Mouse (Mus musculus): ENCODE measurements around the gene Mrpl49. TPM values are rescaled to one million over a fixed set of nuclear protein-coding genes. Genes with fewer than 3 reads are reported as not detected.
"Not testable (repeated sequence)": the region's sequence is repeated elsewhere in the genome, so short reads cannot be mapped to it uniquely, and the experiment has no call there.

Gene Mrpl49
- polyA plus RNA-seq, 1 experiment, result 52.5 TPM

GRCm38 (mm10) chr19:6047899-6048166 lies 9.8 kb downstream of the Mrpl49 start:
- TF ChIP-seq CTCF (IDR thresholded peaks at IDR 0.05; ENCODE audit: control insufficient read depth, insufficient read depth, low read length) (no peak), POLR2A (IDR thresholded peaks at IDR 0.05; ENCODE audit: borderline replicate concordance, control insufficient read depth, low read depth, low read length) (no peak)
- Histone ChIP-seq H3K4me1 (ENCODE audit: control insufficient read depth, insufficient read depth, low read length) (peaks cover 8% of the 10 kb centered on the region), H3K27ac (ENCODE audit: control insufficient read depth, insufficient read depth, low read depth, low read length, poor library complexity) (peak overlapping the region; percentile 99), H3K4me3 (replicated peaks; ENCODE audit: control insufficient read depth, low read depth, low read length) (peak overlapping the region; percentile 78)
- WGBS, result 76% methylated on average over 8 of the region's 8 CpGs

- TF ChIP-seq POLR2A (IDR thresholded peaks at IDR 0.05; ENCODE audit: borderline replicate concordance, control insufficient read depth, low read depth, low read length) (no peak), CTCF (IDR thresholded peaks at IDR 0.05; ENCODE audit: control insufficient read depth, insufficient read depth, low read length) (no peak)
- peaks cover 8% of the 10 kb centered on the region for H3K4me1 ChIP-seq (ENCODE audit: control insufficient read depth, insufficient read depth, low read length)
- H3K4me3 ChIP-seq (replicated peaks; ENCODE audit: control insufficient read depth, low read depth, low read length), result peak overlapping the region; percentile 78
Observed at GRCm38 (mm10) chr19:6047154-6047898, 10.3 kb downstream of the Mrpl49 start.

GRCm38 (mm10) chr19:6046294-6047153 lies 11.1 kb downstream of the Mrpl49 start, which contains the start of gene Syvn1:
Gene Syvn1, plus strand, starts transcription at chr19:6046576.
- TF ChIP-seq CTCF (IDR thresholded peaks at IDR 0.05; ENCODE audit: control insufficient read depth, insufficient read depth, low read length), result no peak
- TF ChIP-seq POLR2A (IDR thresholded peaks at IDR 0.05; ENCODE audit: borderline replicate concordance, control insufficient read depth, low read depth, low read length), result peak; percentile 88; the same call in 1 of the 2 replicates
- H3K4me1 ChIP-seq (ENCODE audit: control insufficient read depth, insufficient read depth, low read length), result peaks cover 8% of the 10 kb centered on the region
- peak within 1 kb of the TSS; percentile 78 for H3K4me3 ChIP-seq (replicated peaks; ENCODE audit: control insufficient read depth, low read depth, low read length)
- H3K27ac ChIP-seq (ENCODE audit: control insufficient read depth, insufficient read depth, low read depth, low read length, poor library complexity), result peak within 1 kb of the TSS; percentile 99
- under 1% methylated on average over 65 of the region's 65 CpGs for WGBS

More at GRCm38 (mm10) chr19:6047154-6047898, 10.3 kb downstream of the Mrpl49 start:
- H3K27ac ChIP-seq (ENCODE audit: control insufficient read depth, insufficient read depth, low read depth, low read length, poor library complexity), result peak overlapping the region; percentile 99
- 1% methylated on average over 44 of the region's 44 CpGs for WGBS

DNA sequence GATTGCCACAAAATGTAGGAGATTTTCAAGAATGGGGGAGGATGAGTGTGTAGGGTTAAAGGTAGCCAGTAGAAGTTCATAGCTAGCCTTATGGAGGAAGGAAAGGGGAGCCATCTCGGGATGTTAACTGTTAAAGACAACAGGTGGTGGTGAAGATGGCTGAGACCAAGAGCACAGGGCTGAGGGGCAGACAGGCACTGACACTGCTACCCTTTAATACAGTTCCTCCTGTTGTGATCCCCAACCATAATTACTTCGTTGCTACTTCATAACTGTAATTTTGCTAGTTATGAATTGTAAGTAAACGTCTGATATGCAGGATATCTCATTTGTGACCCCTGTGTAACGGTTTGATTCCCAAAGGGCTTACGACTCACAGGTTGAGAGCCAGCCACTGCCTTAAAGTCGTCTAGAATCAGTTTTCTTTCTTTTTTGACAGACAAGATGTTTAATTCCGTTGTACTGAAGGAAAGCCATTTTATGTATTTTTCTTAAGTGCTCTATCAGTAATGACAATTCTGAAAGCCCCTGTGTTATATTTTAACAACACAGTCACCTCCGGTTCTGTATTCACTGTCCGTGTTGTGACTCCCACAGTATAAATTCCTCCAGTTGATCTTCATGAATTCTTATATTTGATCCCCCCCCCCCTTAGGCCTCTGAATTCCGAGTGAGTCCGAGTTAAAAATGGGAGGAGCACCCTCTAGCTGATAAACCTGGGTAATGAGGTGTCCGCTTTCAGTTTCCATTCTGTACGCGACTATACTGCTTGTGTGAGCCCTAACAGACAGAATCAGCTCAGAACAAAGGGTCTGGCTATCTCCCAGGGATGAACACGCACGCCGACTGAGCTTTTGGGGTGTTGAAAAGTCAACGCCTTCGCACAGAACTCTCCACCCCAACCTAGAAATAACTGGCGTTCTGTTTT lies 12.0 kb downstream of the Mrpl49 start:
- H3K4me1 ChIP-seq (ENCODE audit: control insufficient read depth, insufficient read depth, low read length), result peaks cover 8% of the 10 kb centered on the region
- WGBS, result 6% methylated on average over 20 of the region's 20 CpGs
- peak overlapping the region; percentile 99 for H3K27ac ChIP-seq (ENCODE audit: control insufficient read depth, insufficient read depth, low read depth, low read length, poor library complexity)
- no peak for TF ChIP-seq CTCF (IDR thresholded peaks at IDR 0.05; ENCODE audit: control insufficient read depth, insufficient read depth, low read length)
- TF ChIP-seq POLR2A (IDR thresholded peaks at IDR 0.05; ENCODE audit: borderline replicate concordance, control insufficient read depth, low read depth, low read length), result no peak
- peak overlapping the region; percentile 78 for H3K4me3 ChIP-seq (replicated peaks; ENCODE audit: control insufficient read depth, low read depth, low read length)

GRCm38 (mm10) chr19:6044102-6044501 lies 13.5 kb downstream of the Mrpl49 start:
- not testable (repeated sequence) for H3K4me1 ChIP-seq (ENCODE audit: control insufficient read depth, insufficient read depth, low read length); H3K4me3 ChIP-seq (replicated peaks; ENCODE audit: control insufficient read depth, low read depth, low read length); H3K27ac ChIP-seq (ENCODE audit: control insufficient read depth, insufficient read depth, low read depth, low read length, poor library complexity)
- 25% methylated on average over 4 of the region's 4 CpGs for WGBS

DNA sequence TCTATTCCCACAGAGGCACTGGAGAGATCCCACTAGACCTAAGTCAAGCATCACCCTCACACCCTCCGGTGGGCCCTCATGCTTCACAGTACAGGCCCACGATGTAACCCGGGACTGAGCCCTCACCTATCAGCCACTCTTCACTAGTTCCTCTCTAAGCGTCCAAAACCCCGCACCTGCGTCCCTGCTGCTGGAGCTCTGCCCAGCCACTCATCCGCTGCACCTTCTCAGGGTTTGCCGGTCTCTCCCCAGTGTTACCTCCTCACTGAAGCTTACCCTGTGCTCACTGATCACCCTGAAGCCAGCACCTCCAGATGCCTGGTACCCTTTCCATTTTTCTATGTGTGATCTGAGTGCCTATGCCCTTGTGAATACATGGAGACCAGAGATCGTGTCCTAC lies 15.3 kb downstream of the Mrpl49 start:
- Histone ChIP-seq H3K4me1 (ENCODE audit: control insufficient read depth, insufficient read depth, low read length) (peaks cover 2% of the 10 kb centered on the region; the same call in 1 of the 2 replicates), H3K4me3 (replicated peaks; ENCODE audit: control insufficient read depth, low read depth, low read length) (no peak overlapping the region), H3K27ac (ENCODE audit: control insufficient read depth, insufficient read depth, low read depth, low read length, poor library complexity) (no peak overlapping the region)
- WGBS, result 80% methylated on average over 9 of the region's 9 CpGs
- TF ChIP-seq POLR2A (IDR thresholded peaks at IDR 0.05; ENCODE audit: borderline replicate concordance, control insufficient read depth, low read depth, low read length) (no peak), CTCF (IDR thresholded peaks at IDR 0.05; ENCODE audit: control insufficient read depth, insufficient read depth, low read length) (no peak)

DNA sequence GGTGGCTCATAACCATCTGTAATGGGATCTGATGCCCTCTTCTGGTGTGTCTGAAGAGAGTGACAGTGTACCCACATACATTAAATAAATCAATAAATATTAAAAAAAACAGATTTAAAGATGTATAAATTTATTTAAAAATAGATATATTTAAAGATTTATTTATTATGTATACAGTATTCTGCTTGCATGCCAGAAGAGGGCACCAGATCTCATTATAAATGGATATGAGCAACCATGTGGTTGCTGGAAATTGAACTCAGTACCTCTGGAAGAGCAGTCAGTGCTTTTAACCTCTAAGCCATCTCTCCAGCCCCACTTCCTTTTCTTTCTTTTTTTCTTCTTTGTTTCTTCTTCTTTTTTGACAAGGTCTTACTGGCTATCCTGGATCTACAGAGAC lies 17.6 kb downstream of the Mrpl49 start:
- no peak overlapping the region for H3K4me3 ChIP-seq (replicated peaks; ENCODE audit: control insufficient read depth, low read depth, low read length)
- no peak overlapping the region for H3K27ac ChIP-seq (ENCODE audit: control insufficient read depth, insufficient read depth, low read depth, low read length, poor library complexity)
- no peak for TF ChIP-seq POLR2A (IDR thresholded peaks at IDR 0.05; ENCODE audit: borderline replicate concordance, control insufficient read depth, low read depth, low read length)
- TF ChIP-seq CTCF (IDR thresholded peaks at IDR 0.05; ENCODE audit: control insufficient read depth, insufficient read depth, low read length), result no peak

DNA sequence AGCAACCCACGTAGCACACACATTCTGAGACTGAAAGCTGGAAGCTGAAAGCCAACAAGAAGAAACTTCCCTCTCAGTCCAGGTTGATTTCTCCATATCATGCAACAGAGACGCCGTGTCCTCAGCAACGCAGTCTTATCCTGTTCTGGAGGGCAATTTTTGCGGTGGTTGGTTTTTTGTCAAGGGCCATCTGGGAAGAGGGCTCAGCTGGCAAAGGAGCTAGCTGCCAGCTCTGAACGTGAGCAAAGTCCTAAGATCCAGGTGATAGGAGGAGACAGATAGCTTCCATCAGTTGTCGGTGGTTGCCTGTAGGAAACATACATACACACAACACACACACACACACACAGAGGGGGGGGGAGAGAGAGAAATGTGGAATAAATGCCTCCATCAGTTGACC lies 19.3 kb downstream of the Mrpl49 start:
- TF ChIP-seq CTCF (IDR thresholded peaks at IDR 0.05; ENCODE audit: control insufficient read depth, insufficient read depth, low read length) (no peak), POLR2A (IDR thresholded peaks at IDR 0.05; ENCODE audit: borderline replicate concordance, control insufficient read depth, low read depth, low read length) (no peak)
- 50% methylated on average over 7 of the region's 7 CpGs for WGBS
- no peak overlapping the region for H3K27ac ChIP-seq (ENCODE audit: control insufficient read depth, insufficient read depth, low read depth, low read length, poor library complexity)
- no peak overlapping the region for H3K4me3 ChIP-seq (replicated peaks; ENCODE audit: control insufficient read depth, low read depth, low read length)
- H3K4me1 ChIP-seq (ENCODE audit: control insufficient read depth, insufficient read depth, low read length), result peaks cover 1% of the 10 kb centered on the region; the same call in 1 of the 2 replicates

More for the DNA sequence above, 17.6 kb downstream of the Mrpl49 start:
- H3K4me1 ChIP-seq (ENCODE audit: control insufficient read depth, insufficient read depth, low read length), result peaks cover 1% of the 10 kb centered on the region; the same call in 1 of the 2 replicates

Data from bone marrow, adult 2 months (tissue).